Mouse (Mus musculus) left cerebral cortex, postnatal 25 days (tissue): ENCODE data around the gene D17Wsu92e. TPM values are rescaled to one million over a fixed set of nuclear protein-coding genes. Genes with fewer than 3 reads are reported as not detected.

ENCODE experiments used
- DNase-seq, 2 experiments: peaks; one replicate each; pipeline ENCODE4 v3.0.0; 2022; ENCODE audit warnings: low spot score in 2 of 2, mixed read lengths in 1 of 2
- intact Hi-C: fragments of 180-260 bp; cut with DNase I; formaldehyde crosslinking; loops from one replicate; pipeline ENCODE4 v1.15.1; 2025
- total RNA-seq, 2 experiments: library from RNA; stranded (reverse); gene quantifications; 2 replicates each; pipeline ENCODE4 v1.2.3; 2021

Gene D17Wsu92e
- total RNA-seq, 2 experiments from 2014 or later, result 196 to 198 TPM

- DNase-seq, result no peak
- intact Hi-C loops, result no loop called here
Measured at GRCm38 (mm10) chr17:27823142-27823905, 2.9 kb upstream of the D17Wsu92e start.

- intact Hi-C loops, result loop anchor here (2.0 kb wide), 1 partner anchor 55 kb away; no protein-coding TSS in a partner anchor
- DNase-seq, result peak in 1 of 2 experiments; percentile 10
Measured at GRCm38 (mm10) chr17:27821407-27822338, 1.2 kb upstream of the D17Wsu92e start.

- intact Hi-C loops, result loop anchor here (1.0 to 2.0 kb wide), 2 partner anchors 19 to 53 kb away; no protein-coding TSS in a partner anchor
- peak in 1 of 2 experiments; percentile 44 for DNase-seq
Measured at GRCm38 (mm10) chr17:27819971-27820567, 379 bp downstream of the D17Wsu92e start.

GRCm38 (mm10) chr17:27819521-27819970 is 902 bp downstream of the D17Wsu92e start:
- intact Hi-C loops, result no loop called here
- DNase-seq, result peak; percentile 29 to 34

GRCm38 (mm10) chr17:27819011-27819410 is 1.4 kb downstream of the D17Wsu92e start:
- no peak for DNase-seq
- intact Hi-C loops, result no loop called here

GRCm38 (mm10) chr17:27814606-27815005 is 5.8 kb downstream of the D17Wsu92e start:
- no peak for DNase-seq
- intact Hi-C loops, result no loop called here

- no peak for DNase-seq
Measured at GRCm38 (mm10) chr17:27811980-27812379, 8.5 kb downstream of the D17Wsu92e start.

GRCm38 (mm10) chr17:27810569-27811331 is 9.7 kb downstream of the D17Wsu92e start:
- intact Hi-C loops, result no loop called here
- no peak for DNase-seq

More at GRCm38 (mm10) chr17:27811980-27812379, 8.5 kb downstream of the D17Wsu92e start:
- intact Hi-C loops, result no loop called here

GRCm38 (mm10) chr17:27807542-27808078 is 12.8 kb downstream of the D17Wsu92e start:
- no peak for DNase-seq
- intact Hi-C loops, result no loop called here

GRCm38 (mm10) chr17:27804803-27805770 is 15.4 kb downstream of the D17Wsu92e start:
- intact Hi-C loops, result no loop called here
- DNase-seq, result no peak

- no peak for DNase-seq
- intact Hi-C loops, result no loop called here
Measured at GRCm38 (mm10) chr17:27804156-27804690, 16.2 kb downstream of the D17Wsu92e start.

- DNase-seq, result no peak
- intact Hi-C loops, result no loop called here
Measured at GRCm38 (mm10) chr17:27803752-27804151, 16.7 kb downstream of the D17Wsu92e start.

- no peak for DNase-seq
- intact Hi-C loops, result no loop called here
Measured at GRCm38 (mm10) chr17:27800710-27801648, 19.5 kb downstream of the D17Wsu92e start.

GRCm38 (mm10) chr17:27799771-27800584 is 20.5 kb downstream of the D17Wsu92e start:
- no peak for DNase-seq
- intact Hi-C loops, result no loop called here

GRCm38 (mm10) chr17:27797341-27797872 is 23.0 kb downstream of the D17Wsu92e start:
- peak in 1 of 2 experiments; percentile 32 for DNase-seq
- intact Hi-C loops, result no loop called here
